Mouse (Mus musculus): ENCODE data around the gene Ltc4s. TPM values are rescaled to one million over a fixed set of nuclear protein-coding genes. Genes with fewer than 3 reads are reported as not detected.

Gene Ltc4s
- polyA plus RNA-seq, 1 experiment from 2014 or later: 2.8 TPM

DNA sequence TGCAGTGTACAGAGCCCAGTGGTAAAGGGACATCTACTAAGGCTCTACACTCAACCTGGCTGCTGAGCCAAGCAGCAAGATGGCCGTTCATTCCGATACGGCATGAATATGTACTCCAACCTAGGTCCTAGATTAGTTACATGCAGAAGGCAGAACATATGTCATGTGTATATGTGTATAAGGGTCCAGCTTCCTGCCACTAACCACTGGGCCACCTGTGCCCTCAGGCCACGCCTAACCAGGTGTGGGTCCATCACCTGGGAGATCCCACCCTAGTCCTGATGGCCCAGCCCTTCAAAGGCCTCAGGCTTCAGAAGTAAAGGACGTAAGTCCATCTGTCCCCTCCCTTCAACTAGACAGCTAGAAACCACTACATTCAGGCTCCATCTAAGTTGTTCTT is 30.4 kb downstream of the Ltc4s start:
- Histone ChIP-seq H3K27me3 (ENCODE audit: insufficient read depth, low read length) (no peaks in the 10 kb centered on the region), H3K27ac (ENCODE audit: low read length) (no peak overlapping the region), H3K4me3 (ENCODE audit: low read length) (no peak overlapping the region), H3K9ac (replicated peaks; ENCODE audit: low read length) (no peak overlapping the region), H3K4me1 (ENCODE audit: insufficient read depth, low read length) (peaks cover 24% of the 10 kb centered on the region), H3K4me2 (replicated peaks; ENCODE audit: low read depth, low read length) (no peak overlapping the region), H3K9me3 (ENCODE audit: low read length) (no peaks in the 10 kb centered on the region), H3K36me3 (ENCODE audit: insufficient read depth, low read length) (peaks cover 41% of the 10 kb centered on the region)
- ATAC-seq (ENCODE audit: low FRiP score, low TSS enrichment): no peak
- WGBS: 95% methylated on average over 5 of the region's 5 CpGs

DNA sequence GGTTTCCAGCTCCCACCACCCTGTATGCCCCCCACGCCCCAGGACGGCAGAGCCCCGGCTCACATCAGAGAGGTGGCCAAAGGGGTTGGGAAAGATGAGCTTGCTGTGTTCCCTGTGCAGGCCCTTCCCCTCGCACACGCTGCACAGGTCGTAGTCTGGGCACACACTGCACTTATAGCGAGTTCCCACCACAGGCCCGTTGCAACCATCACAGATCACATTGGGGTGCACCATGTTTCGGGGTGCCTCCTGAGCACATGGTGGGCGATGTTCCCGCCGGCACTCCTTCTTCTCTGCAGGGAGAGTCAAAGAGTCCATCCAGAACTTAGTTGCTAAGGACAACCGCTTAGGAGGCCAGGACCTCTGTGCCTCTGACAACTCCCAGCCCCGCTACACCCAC is 31.1 kb downstream of the Ltc4s start:
- Histone ChIP-seq H3K4me2 (replicated peaks; ENCODE audit: low read depth, low read length) (no peak overlapping the region), H3K36me3 (ENCODE audit: insufficient read depth, low read length) (peaks cover 48% of the 10 kb centered on the region), H3K9ac (replicated peaks; ENCODE audit: low read length) (no peak overlapping the region), H3K9me3 (ENCODE audit: low read length) (no peaks in the 10 kb centered on the region), H3K4me3 (ENCODE audit: low read length) (no peak overlapping the region), H3K27me3 (ENCODE audit: insufficient read depth, low read length) (no peaks in the 10 kb centered on the region), H3K27ac (ENCODE audit: low read length) (no peak overlapping the region), H3K4me1 (ENCODE audit: insufficient read depth, low read length) (peaks cover 17% of the 10 kb centered on the region)
- ATAC-seq (ENCODE audit: low FRiP score, low TSS enrichment): no peak
- WGBS: 94% methylated on average over 14 of the region's 14 CpGs

GRCm38 (mm10) chr11:50206037-50206436 is 32.4 kb downstream of the Ltc4s start:
- Histone ChIP-seq H3K9ac (replicated peaks; ENCODE audit: low read length) (no peak overlapping the region), H3K4me1 (ENCODE audit: insufficient read depth, low read length) (peaks cover 11% of the 10 kb centered on the region), H3K9me3 (ENCODE audit: low read length) (no peaks in the 10 kb centered on the region), H3K27me3 (ENCODE audit: insufficient read depth, low read length) (no peaks in the 10 kb centered on the region), H3K4me3 (ENCODE audit: low read length) (no peak overlapping the region), H3K27ac (ENCODE audit: low read length) (no peak overlapping the region), H3K36me3 (ENCODE audit: insufficient read depth, low read length) (peaks cover 61% of the 10 kb centered on the region), H3K4me2 (replicated peaks; ENCODE audit: low read depth, low read length) (no peak overlapping the region)
- 77% methylated on average over 2 of the region's 2 CpGs for WGBS
- ATAC-seq (ENCODE audit: low FRiP score, low TSS enrichment): no peak

- 90% methylated on average over 3 of the region's 3 CpGs for WGBS
- Histone ChIP-seq H3K4me3 (ENCODE audit: low read length) (no peak overlapping the region), H3K36me3 (ENCODE audit: insufficient read depth, low read length) (peaks cover 67% of the 10 kb centered on the region), H3K27ac (ENCODE audit: low read length) (no peak overlapping the region), H3K9ac (replicated peaks; ENCODE audit: low read length) (no peak overlapping the region), H3K27me3 (ENCODE audit: insufficient read depth, low read length) (no peaks in the 10 kb centered on the region), H3K9me3 (ENCODE audit: low read length) (no peaks in the 10 kb centered on the region), H3K4me1 (ENCODE audit: insufficient read depth, low read length) (peaks cover 10% of the 10 kb centered on the region), H3K4me2 (replicated peaks; ENCODE audit: low read depth, low read length) (no peak overlapping the region)
- ATAC-seq (ENCODE audit: low FRiP score, low TSS enrichment): no peak
These were observed 33.0 kb downstream of the Ltc4s start for GRCm38 (mm10) chr11:50205434-50205833.

DNA sequence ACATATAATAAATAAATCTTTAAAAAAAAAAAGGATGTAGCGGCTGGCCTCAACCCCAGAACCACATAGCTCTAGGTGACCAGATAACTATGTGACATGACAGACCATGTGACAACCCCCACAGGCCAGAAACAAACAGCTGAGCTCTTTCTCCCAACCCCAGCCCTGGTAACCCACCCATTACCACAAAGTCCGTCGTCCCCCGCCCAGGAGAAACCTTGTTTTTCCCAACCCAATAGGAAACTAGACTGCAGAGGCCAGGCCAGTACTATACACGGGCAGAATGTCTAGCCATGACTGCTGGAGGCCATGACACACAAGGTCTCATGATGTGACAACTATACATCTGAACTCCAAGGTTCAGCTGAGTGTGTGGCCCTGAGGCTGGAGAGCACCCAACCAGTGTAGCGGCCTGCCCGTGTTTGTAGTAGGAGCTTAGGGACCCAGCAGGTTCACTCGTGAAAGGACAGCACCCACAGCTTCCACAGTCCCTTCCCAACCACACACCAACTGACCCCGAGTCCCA is 35.1 kb downstream of the Ltc4s start:
- no peak overlapping the region for H3K9ac ChIP-seq (replicated peaks; ENCODE audit: low read length)
- H3K4me2 ChIP-seq (replicated peaks; ENCODE audit: low read depth, low read length): no peak overlapping the region
- H3K27me3 ChIP-seq (ENCODE audit: insufficient read depth, low read length): no peaks in the 10 kb centered on the region
- 91% methylated on average over 9 of the region's 9 CpGs for WGBS
- no peaks in the 10 kb centered on the region for H3K9me3 ChIP-seq (ENCODE audit: low read length)
- H3K27ac ChIP-seq (ENCODE audit: low read length): no peak overlapping the region
- H3K4me1 ChIP-seq (ENCODE audit: insufficient read depth, low read length): 0 out of 2 replicates have a peak, but pooled peaks cover 3% of the 10 kb centered on the region
- H3K4me3 ChIP-seq (ENCODE audit: low read length): no peak overlapping the region
- no peak for ATAC-seq (ENCODE audit: low FRiP score, low TSS enrichment)
- peaks cover 83% of the 10 kb centered on the region for H3K36me3 ChIP-seq (ENCODE audit: insufficient read depth, low read length)

GRCm38 (mm10) chr11:50201590-50201989 is 36.8 kb downstream of the Ltc4s start:
- no peak overlapping the region for H3K4me2 ChIP-seq (replicated peaks; ENCODE audit: low read depth, low read length)
- H3K9me3 ChIP-seq (ENCODE audit: low read length): no peaks in the 10 kb centered on the region
- peaks cover 75% of the 10 kb centered on the region for H3K36me3 ChIP-seq (ENCODE audit: insufficient read depth, low read length)
- ATAC-seq (ENCODE audit: low FRiP score, low TSS enrichment): no peak
- no peaks in the 10 kb centered on the region for H3K4me1 ChIP-seq (ENCODE audit: insufficient read depth, low read length)
- H3K27me3 ChIP-seq (ENCODE audit: insufficient read depth, low read length): no peaks in the 10 kb centered on the region
- H3K4me3 ChIP-seq (ENCODE audit: low read length): no peak overlapping the region
- H3K27ac ChIP-seq (ENCODE audit: low read length): no peak overlapping the region
- H3K9ac ChIP-seq (replicated peaks; ENCODE audit: low read length): no peak overlapping the region
- 94% methylated on average over 3 of the region's 3 CpGs for WGBS

DNA sequence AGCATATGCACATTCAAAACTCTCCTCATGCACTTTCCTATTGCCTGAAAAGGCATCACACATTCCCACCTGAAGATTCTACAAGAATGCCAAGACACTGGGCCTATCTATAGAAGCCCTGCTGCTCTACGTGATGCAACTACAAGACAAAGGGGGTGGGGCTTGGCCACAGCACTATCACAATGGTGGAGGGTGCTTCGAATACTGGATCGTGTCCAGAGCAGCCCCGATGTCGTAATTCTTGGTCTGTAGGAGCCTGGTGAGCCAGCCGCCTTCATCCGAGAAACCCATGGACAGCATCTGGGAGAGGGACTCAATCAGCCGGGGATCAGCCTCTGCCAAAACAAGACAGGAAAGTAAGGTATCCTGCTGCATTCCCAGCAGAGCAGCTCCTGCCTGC is 37.8 kb downstream of the Ltc4s start:
- Histone ChIP-seq H3K4me3 (ENCODE audit: low read length) (no peak overlapping the region), H3K27me3 (ENCODE audit: insufficient read depth, low read length) (no peaks in the 10 kb centered on the region), H3K9me3 (ENCODE audit: low read length) (no peaks in the 10 kb centered on the region), H3K4me2 (replicated peaks; ENCODE audit: low read depth, low read length) (no peak overlapping the region), H3K4me1 (ENCODE audit: insufficient read depth, low read length) (no peaks in the 10 kb centered on the region), H3K9ac (replicated peaks; ENCODE audit: low read length) (no peak overlapping the region), H3K27ac (ENCODE audit: low read length) (no peak overlapping the region), H3K36me3 (ENCODE audit: insufficient read depth, low read length) (peaks cover 65% of the 10 kb centered on the region)
- ATAC-seq (ENCODE audit: low FRiP score, low TSS enrichment): no peak
- 76% methylated on average over 8 of the region's 8 CpGs for WGBS

DNA sequence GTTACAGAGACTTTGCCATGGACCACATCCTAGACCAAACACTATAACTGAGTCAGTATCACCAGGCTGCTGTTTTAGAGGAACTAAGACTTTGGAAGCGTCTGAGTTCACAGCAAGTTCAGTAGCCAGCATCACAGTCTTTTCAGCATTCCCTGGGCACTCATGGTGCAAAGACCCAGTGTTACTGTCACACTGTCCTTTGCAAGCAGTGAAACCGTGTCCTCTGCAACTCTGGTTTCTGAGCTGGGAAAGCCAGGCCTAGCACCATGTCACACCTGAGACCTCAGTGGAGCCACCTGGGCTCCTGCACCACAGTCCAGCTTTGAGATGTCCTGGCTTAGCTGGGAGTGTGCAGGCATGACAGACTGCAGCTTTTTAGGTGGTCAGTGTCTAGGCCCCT is 39.5 kb downstream of the Ltc4s start:
- H3K9ac ChIP-seq (replicated peaks; ENCODE audit: low read length): no peak overlapping the region
- H3K27me3 ChIP-seq (ENCODE audit: insufficient read depth, low read length): no peaks in the 10 kb centered on the region
- no peak overlapping the region for H3K4me2 ChIP-seq (replicated peaks; ENCODE audit: low read depth, low read length)
- H3K27ac ChIP-seq (ENCODE audit: low read length): no peak overlapping the region
- no peaks in the 10 kb centered on the region for H3K4me1 ChIP-seq (ENCODE audit: insufficient read depth, low read length)
- H3K4me3 ChIP-seq (ENCODE audit: low read length): no peak overlapping the region
- H3K36me3 ChIP-seq (ENCODE audit: insufficient read depth, low read length): peaks cover 49% of the 10 kb centered on the region
- no peak for ATAC-seq (ENCODE audit: low FRiP score, low TSS enrichment)
- WGBS: 93% methylated on average over 2 of the region's 2 CpGs
- H3K9me3 ChIP-seq (ENCODE audit: low read length): no peaks in the 10 kb centered on the region

DNA sequence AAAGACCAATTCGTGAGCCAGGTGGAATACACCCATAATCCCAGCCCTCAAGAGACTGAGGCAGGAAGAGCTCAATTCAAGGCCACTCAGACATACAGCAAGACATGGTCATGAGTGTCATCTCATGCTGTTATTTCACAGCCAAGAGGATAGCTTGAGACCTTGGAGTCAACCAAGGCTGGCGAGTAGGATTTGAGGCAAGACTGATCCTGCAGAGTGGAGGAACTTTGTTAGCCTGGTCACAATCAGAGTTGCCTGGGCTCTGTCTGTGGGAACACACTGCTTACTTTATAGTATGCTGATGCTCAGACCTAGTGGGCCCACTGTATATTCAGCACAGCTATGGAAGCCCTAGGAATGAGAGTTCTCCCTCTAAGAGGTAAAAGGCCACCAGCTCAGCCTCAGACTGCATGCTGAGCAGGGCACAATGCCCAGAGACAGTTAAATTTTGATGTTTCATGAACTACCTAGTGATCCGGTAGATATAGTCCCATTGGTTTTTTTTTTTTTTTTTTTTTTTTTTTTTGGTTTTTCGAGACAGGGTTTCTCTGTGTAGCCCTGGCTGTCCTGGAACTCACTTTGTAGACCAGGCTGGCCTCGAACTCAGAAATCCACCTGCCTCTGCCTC is 40.1 kb downstream of the Ltc4s start:
- no peak overlapping the region for H3K4me3 ChIP-seq (ENCODE audit: low read length)
- H3K9me3 ChIP-seq (ENCODE audit: low read length): no peaks in the 10 kb centered on the region
- no peaks in the 10 kb centered on the region for H3K27me3 ChIP-seq (ENCODE audit: insufficient read depth, low read length)
- H3K27ac ChIP-seq (ENCODE audit: low read length): no peak overlapping the region
- WGBS: 86% methylated on average over 3 of the region's 5 CpGs
- H3K4me1 ChIP-seq (ENCODE audit: insufficient read depth, low read length): no peaks in the 10 kb centered on the region
- H3K4me2 ChIP-seq (replicated peaks; ENCODE audit: low read depth, low read length): no peak overlapping the region
- no peak overlapping the region for H3K9ac ChIP-seq (replicated peaks; ENCODE audit: low read length)
- H3K36me3 ChIP-seq (ENCODE audit: insufficient read depth, low read length): peaks cover 49% of the 10 kb centered on the region
- no peak for ATAC-seq (ENCODE audit: low FRiP score, low TSS enrichment)

DNA sequence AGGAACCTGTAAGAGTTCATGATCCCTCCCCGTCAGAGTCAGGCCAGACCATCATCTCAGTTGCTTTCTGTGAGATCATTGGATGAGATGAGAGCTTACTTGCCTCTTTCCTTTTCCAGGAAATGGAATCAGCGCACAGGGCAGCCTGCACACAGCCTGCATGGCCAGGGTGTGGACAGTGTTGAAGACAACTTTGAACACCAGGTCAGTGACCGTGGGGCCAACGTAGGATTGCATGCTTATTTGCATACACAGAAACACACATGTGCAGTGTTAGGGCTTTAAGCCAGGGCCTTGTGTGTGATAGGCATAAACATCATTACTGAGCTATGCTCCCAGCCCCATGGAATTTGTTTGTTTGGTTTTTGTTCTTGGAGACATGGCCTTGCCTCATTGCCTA is 40.9 kb downstream of the Ltc4s start:
- ATAC-seq (ENCODE audit: low FRiP score, low TSS enrichment): no peak
- Histone ChIP-seq H3K27ac (ENCODE audit: low read length) (no peak overlapping the region), H3K4me1 (ENCODE audit: insufficient read depth, low read length) (no peaks in the 10 kb centered on the region), H3K27me3 (ENCODE audit: insufficient read depth, low read length) (no peaks in the 10 kb centered on the region), H3K36me3 (ENCODE audit: insufficient read depth, low read length) (peaks cover 42% of the 10 kb centered on the region), H3K9ac (replicated peaks; ENCODE audit: low read length) (no peak overlapping the region), H3K4me2 (replicated peaks; ENCODE audit: low read depth, low read length) (no peak overlapping the region), H3K4me3 (ENCODE audit: low read length) (no peak overlapping the region), H3K9me3 (ENCODE audit: low read length) (no peaks in the 10 kb centered on the region)
- 94% methylated on average over 4 of the region's 4 CpGs for WGBS
